Mouse (Mus musculus): ENCODE measurements at regions not wholly inside any gene's neighbourhood (a gene's known extent, or its start where the extent isn't known, plus 50 kb on each side); places are given as distances from the start of the nearest gene placed in this dataset.

- TF ChIP-seq CTCF (IDR thresholded peaks at IDR 0.05; ENCODE audit: low read depth, low read length): no peak
- no peak for TF ChIP-seq TAL1 (conservative IDR thresholded peaks at IDR 0.05; ENCODE audit: low read depth, low read length)
Measured at GRCm38 (mm10) chr2:17900202-17900601, 96.6 kb downstream of the H2al2a start.
